Mouse (Mus musculus) bone marrow macrophage, adult 2 months (primary cell): Measurements from ENCODE around the gene Terb2. TPM values are rescaled to one million over a fixed set of nuclear protein-coding genes. Genes with fewer than 3 reads are reported as not detected.
"Not testable (repeated sequence)": the region's sequence is repeated elsewhere in the genome, so short reads cannot be mapped to it uniquely, and the experiment has no call there.

ENCODE experiments used
- H3K27ac ChIP-seq: 2 replicates; pipeline ENCODE4 v1.5.1; 2012; ENCODE audit warnings: low read depth, low read length; ENCODE audit not compliant: insufficient read depth
- H3K4me1 ChIP-seq: 2 replicates; pipeline ENCODE4 v1.6.1; 2012; ENCODE audit warnings: low read length; ENCODE audit not compliant: control insufficient read depth, insufficient read depth
- H3K4me3 ChIP-seq: 2 replicates; pipeline ENCODE4 v1.5.1; 2012; ENCODE audit warnings: mild to moderate bottlenecking, low read length, moderate library complexity; ENCODE audit not compliant: insufficient read depth
- CTCF ChIP-seq: IDR thresholded peaks from 2 replicates; pipeline ENCODE4 v1.5.1; 2012; ENCODE audit warnings: low read depth, mild to moderate bottlenecking, low read length, moderate library complexity
- POLR2A ChIP-seq: IDR thresholded peaks from 2 replicates; pipeline ENCODE4 v1.6.1; 2012; ENCODE audit warnings: mild to moderate bottlenecking, low read depth, low read length, borderline replicate concordance
- polyA plus RNA-seq: library from polyadenylated mRNA; stranded (reverse); fragments of >200 nt; gene quantifications from 2 replicates; pipeline ENCODE4 v1.2.4, GENCODE M21; 2012; ENCODE audit not compliant: missing spikeins, insufficient read depth, insufficient read length

The Terb2 gene
- polyA plus RNA-seq, 1 experiment: not detected

DNA sequence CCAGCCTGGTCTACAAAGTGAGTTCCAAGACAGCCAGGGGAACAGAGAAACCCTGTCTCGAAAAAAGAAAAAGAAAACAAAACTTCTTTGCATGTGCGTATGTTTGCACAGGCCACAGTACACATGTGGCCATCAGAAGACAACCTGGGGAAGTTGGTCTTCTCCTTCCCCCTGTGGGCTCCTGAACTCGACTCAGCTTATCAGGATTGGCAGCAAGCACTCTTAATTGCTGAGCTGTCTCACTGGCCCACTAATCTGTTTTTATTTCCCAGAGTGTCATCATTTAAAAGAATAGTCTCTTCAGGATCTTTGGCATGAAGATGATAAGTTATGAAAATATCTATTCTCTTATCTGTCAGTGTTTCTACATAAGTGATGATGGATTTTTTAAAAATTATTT, 5.8 kb downstream of the Terb2 start:
- H3K4me3 ChIP-seq: no peak overlapping the region

DNA sequence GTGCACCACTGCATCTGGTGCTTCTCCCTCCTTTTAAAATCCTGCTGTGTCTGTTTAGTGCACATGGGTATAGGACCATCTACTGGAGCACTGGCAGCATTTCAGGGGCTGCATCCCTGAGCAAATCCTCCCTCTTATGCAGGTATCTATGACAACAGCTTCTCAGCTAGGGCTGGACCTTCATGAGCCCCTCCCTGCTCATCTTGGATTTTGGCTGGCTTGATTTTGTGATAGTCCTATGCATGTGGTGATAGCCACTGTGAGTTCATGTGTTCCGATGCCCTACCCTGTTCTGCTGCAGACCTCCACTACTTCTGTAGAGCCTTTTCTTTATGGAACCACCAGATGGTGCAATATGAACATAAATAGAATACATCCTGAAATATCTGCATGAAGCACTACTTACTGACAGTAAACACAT, 8.4 kb downstream of the Terb2 start:
- TF ChIP-seq POLR2A (no peak), CTCF (no peak)
- no peak overlapping the region for H3K4me3 ChIP-seq
- H3K4me1 ChIP-seq: no peaks in the 10 kb centered on the region
- no peak overlapping the region for H3K27ac ChIP-seq

More for the DNA sequence above, 5.8 kb downstream of the Terb2 start:
- Histone ChIP-seq H3K27ac (no peak overlapping the region), H3K4me1 (no peaks in the 10 kb centered on the region)
- TF ChIP-seq POLR2A (no peak), CTCF (no peak)

DNA sequence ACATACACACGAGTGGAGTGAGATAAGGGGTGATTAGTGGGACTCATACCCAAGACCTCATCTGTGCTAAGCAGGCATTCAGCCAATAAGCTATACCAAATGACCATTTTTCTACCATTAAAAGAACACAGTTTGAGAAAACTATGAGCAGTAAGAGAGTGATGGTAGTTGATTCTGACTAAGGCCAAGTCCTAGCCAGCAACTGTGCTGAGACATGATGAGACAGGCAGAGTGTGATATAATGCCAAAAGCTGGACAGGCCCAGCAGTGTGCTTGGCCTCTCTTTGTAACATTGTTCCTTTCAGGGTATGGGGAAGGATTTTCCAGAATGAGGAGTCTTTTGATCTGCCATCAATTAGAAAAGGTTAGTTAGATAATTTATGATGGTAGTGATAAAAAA, 15.4 kb downstream of the Terb2 start:
- Histone ChIP-seq H3K4me1 (peaks cover 4% of the 10 kb centered on the region), H3K4me3 (no peak overlapping the region), H3K27ac (no peak overlapping the region)
- TF ChIP-seq CTCF (no peak), POLR2A (no peak)

DNA sequence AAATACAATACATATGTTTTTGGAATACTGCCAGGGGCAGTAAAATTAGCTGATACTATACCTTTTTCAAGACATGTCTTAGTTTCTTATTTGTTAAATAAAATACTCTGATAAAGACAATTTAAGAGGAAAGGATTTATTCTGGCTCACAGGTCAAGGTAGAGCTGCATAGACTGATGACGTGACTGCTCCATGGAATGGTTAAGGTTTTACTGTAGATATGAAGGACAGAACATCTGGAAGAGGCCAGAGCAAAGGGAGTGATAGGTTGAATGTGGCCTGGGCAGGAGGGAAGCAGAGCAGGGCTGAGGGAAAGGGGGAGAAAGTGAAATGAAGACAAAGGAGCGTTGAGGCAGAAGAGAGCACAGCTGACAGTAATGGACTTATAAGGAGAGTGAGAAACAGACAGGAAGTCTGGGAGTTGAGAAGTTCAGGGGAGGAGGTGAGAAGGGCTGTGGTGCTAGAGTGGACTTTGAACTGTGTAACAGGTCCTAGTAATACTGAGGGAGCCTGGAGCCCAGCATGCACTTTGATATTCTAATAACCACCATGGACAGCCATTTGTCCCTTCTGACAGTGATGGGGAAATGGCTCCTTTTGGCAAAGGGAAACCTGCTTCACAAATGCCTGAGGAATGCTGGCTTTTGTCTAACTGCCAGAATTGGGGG, 20.5 kb downstream of the Terb2 start:
- Histone ChIP-seq H3K27ac (no peak overlapping the region), H3K4me3 (no peak overlapping the region), H3K4me1 (peaks cover 4% of the 10 kb centered on the region)
- TF ChIP-seq POLR2A (no peak), CTCF (no peak)

DNA sequence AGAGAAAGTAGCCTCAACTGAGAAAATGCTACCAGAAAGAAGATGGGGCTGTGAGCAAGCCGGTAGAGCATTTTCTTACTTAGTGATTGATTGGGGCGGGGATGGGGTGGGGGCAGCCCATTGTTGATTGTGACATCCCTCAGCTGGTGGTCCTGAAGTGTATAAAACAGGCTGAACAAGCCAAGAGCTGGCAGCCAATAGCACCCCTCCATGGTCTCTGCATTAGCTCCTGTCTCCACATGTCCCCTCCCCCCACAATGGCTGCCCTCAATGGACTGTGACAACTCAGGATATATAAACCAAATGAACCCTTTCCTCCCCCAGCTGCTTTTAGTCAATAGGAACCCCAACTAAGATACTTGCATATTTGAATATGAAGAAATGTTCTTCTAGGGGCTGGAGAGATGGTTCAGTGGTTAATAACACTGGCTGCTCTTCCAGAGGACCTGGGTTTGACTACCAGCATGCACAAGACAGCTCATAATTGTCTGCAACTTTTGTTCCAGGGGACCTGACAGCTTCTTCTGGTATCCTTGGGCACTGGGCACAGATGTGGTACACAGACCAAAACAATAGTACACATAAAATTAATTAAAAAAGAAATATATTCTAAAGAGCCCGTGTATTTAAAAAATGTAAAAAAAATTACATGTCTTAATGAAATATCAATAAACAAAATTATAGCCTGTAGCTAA, 24.6 kb downstream of the Terb2 start:
- H3K27ac ChIP-seq: no peak overlapping the region
- H3K4me3 ChIP-seq: no peak overlapping the region
- H3K4me1 ChIP-seq: peaks cover 3% of the 10 kb centered on the region; the same call in 1 of the 2 replicates
- no peak for TF ChIP-seq POLR2A
- no peak for TF ChIP-seq CTCF

DNA sequence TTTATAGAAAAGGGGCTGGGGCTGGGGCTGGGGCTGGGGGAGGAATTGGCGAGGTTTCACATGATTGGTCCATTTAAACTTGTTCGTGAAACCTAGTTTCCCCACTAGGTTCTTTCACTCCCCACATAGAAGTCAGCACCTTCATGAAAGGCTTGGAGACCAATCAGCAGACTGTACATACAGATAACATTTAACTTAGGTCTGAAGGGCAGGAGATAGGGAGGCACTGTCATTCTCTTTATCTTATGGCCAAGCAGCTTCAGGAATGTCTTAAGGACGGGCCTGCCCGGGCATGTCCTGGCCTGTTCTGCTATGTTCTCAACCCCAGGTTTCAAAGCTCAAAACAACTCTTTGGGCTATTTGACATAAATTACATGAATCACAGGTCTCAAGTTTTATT, 31.0 kb downstream of the Terb2 start:
- H3K4me1 ChIP-seq: peaks cover 11% of the 10 kb centered on the region
- H3K4me3 ChIP-seq, H3K27ac ChIP-seq: not testable (repeated sequence)

DNA sequence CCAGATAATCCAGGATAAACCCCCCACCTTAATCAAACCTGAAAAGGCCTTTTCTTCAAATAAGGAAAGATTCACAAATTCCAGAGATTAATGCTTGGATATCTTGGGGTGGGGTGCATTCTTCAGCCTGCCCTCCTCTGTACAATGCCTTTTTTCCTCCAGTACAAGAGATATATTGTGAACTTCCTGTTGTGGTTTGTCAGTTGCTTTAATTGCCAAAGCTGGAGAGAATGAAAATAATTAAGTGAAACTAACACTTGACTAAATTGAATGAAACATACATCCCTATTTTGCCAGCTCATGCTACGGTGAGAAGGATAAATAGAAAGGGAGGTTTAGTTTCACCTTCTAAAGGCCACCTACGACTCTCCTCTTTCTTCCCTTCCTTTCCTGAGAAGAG, 32.2 kb downstream of the Terb2 start:
- no peak overlapping the region for H3K4me3 ChIP-seq
- TF ChIP-seq CTCF (no peak), POLR2A (no peak)
- peaks cover 7% of the 10 kb centered on the region for H3K4me1 ChIP-seq
- no peak overlapping the region; the same call in 1 of the 2 replicates for H3K27ac ChIP-seq

DNA sequence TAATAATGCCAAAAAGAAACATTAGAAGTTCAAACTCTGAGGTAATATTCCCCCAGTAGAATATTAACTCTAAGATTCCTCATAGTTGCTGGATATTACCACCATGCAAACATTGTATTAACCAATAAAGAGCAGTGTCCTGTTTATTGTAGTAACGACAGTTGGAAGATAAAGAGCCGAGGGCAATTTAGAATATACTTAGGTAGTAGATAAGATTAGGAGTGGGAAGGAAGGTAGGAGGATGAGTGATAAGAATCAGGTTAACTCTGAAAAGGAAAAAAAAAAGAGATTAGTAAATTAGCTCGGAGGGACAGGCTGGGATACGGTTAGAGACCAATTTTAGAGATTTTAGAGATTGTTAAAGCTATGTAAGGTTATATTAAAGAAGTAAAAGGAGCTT, 35.3 kb downstream of the Terb2 start:
- H3K4me3 ChIP-seq: no peak overlapping the region
- H3K27ac ChIP-seq: no peak overlapping the region
- TF ChIP-seq POLR2A (no peak), CTCF (no peak)
- H3K4me1 ChIP-seq: peaks cover 7% of the 10 kb centered on the region

DNA sequence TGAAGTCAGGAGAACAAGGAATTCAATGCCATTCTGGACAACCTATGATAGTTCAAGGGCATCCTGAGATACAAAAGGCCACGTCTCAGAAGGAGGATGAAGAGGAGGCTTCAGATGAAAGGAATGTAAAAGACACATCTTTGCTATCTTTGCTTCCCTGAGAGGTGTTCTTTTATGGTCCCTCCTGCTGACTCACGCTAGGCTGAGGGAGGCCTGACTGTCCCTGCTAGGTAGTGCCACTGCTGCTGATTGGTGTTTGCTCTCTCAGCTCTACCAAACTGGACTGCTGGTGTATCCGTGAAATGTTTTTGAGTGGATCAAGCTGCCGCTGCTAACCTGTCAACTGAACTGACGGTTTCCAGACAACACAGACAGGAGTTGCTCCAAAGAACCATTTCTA, 35.7 kb downstream of the Terb2 start:
- Histone ChIP-seq H3K4me3 (no peak overlapping the region), H3K27ac (no peak overlapping the region), H3K4me1 (peaks cover 7% of the 10 kb centered on the region)
- TF ChIP-seq POLR2A: no peak
- TF ChIP-seq CTCF: no peak

DNA sequence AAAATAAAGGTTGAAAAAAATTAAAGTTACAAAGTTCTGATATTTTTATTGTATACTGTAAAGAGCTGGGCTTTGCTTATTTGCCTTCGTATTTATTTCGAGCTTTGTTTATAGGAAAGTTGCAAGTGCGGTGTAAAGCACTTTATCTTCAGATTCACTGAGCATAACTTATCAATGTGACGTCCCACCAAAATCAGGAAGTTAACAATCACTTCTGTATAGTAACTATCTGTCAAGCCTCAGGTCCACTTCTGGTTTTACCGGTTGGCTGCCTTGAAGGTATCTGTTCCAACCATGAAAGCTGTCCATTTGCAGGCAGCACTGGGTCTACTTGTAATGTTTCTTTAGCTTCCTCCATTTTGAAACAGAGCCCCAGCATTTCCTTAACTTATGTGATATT, 36.2 kb downstream of the Terb2 start:
- Histone ChIP-seq H3K4me3 (no peak overlapping the region), H3K4me1 (peaks cover 7% of the 10 kb centered on the region), H3K27ac (no peak overlapping the region)
- no peak for TF ChIP-seq POLR2A
- TF ChIP-seq CTCF: no peak

DNA sequence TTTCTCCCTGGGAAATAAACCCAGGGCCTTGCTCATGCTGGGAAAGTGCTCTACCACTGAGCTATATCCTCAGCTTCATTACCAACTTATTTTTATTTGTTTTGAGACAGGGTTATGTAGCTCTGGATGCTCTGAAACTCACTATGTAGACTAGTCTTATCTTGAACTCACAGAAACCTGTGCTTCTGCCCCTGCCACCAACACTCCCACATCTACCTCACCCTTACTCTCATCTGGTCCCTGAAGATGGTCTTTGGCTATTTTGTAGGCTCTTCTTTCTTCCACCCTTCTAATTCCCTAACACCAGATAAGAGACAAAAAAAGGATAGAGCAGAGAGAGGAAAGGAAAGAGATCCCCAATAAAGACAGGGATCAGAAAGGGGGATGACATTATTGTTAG, 37.6 kb downstream of the Terb2 start:
- TF ChIP-seq POLR2A (no peak), CTCF (no peak)

More for the DNA sequence above, 37.6 kb downstream of the Terb2 start:
- no peak overlapping the region for H3K4me3 ChIP-seq
- peaks cover 2% of the 10 kb centered on the region for H3K4me1 ChIP-seq
- H3K27ac ChIP-seq: no peak overlapping the region
